Mouse (Mus musculus): ENCODE measurements at regions not wholly inside any gene's neighbourhood (a gene's known extent, or its start where the extent isn't known, plus 50 kb on each side); places are given as distances from the start of the nearest gene placed in this dataset.

DNA sequence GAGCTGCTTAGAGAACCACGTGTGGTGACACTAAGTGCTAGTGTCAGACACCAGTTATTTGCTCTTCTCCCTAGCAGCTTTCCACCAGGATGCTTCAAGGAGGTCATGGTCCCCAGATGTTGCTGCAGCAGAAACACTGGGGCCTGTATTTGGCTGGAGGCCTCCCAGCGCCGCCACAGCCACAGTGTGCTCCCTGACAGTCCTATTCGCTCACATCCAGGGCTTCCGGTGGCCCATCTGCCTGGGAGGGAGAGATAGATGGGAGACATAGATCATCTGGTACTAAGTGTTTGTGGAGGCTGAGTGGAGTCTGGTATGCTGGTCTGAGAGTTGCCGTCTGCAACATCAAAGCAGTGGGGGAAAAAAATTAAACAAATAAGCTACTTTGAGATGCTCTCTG, 301.6 kb downstream of the Tns1 start:
- ATAC-seq (ENCODE audit: low FRiP score, low TSS enrichment) (no peak), DNase-seq (no peak)
- no peaks in the 10 kb centered on the region for H3K27me3 ChIP-seq (ENCODE audit: control insufficient read depth, insufficient read depth, low read length)
- WGBS: 84% methylated on average over 6 of the region's 6 CpGs
- no peak overlapping the region for H3K27ac ChIP-seq (replicated peaks; ENCODE audit: low read depth, low read length)
- H3K4me3 ChIP-seq (replicated peaks; ENCODE audit: low read depth, low read length): no peak overlapping the region
- H3K9me3 ChIP-seq (ENCODE audit: control insufficient read depth, low read length): no peaks in the 10 kb centered on the region
- H3K4me2 ChIP-seq (ENCODE audit: low read length): no peak overlapping the region
- no peaks in the 10 kb centered on the region for H3K36me3 ChIP-seq (ENCODE audit: control insufficient read depth, insufficient read depth, low read length)
- no peak overlapping the region for H3K9ac ChIP-seq (replicated peaks; ENCODE audit: low read length)
- H3K4me1 ChIP-seq (ENCODE audit: control insufficient read depth, insufficient read depth, low read length): 0 out of 2 replicates have a peak, but pooled peaks cover 3% of the 10 kb centered on the region

DNA sequence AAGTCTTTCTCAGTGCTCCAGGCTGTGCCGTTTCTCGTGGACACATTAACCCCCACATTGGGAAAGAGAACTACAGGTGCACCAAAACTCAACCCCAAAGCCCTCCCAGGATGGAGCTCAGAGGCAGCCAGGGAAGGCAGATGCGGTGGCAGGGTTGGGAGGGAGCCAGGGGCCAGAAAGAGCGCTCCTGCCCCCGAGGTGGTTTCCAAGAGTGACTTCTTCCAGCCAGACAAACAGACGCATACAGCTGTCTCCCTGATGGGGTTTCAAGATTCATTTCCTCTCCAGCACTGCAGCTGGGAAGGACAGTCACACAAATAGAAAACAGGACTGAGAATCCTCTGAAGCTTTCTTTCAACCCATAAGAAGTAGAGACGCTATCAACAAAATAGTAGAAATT, 303.5 kb downstream of the Tns1 start:
- no peak for DNase-seq
- no peak for ATAC-seq (ENCODE audit: low FRiP score, low TSS enrichment)
- WGBS: 86% methylated on average over 7 of the region's 7 CpGs

DNA sequence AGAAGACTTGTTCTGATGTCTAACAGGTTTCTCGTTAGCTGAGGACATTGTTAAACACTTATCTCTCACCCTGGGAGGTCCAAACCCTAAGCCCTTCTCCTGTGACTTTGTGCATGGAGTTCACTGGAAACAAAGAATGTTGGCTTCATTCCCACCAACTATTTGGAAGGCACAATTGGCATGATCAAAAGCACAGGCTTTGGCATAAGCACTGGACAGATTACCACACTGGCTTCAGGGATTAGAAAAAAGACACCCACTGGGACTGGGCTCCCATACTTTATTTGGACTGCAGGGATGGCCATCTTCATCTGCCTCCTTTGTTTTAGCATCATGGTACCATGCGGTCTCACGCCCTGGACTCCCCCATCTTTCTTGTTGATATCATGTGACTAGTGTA, 317.0 kb downstream of the Tns1 start:
- ATAC-seq (ENCODE audit: low FRiP score, low TSS enrichment) (no peak), DNase-seq (no peak)
- Histone ChIP-seq H3K4me3 (replicated peaks; ENCODE audit: low read depth, low read length) (no peak overlapping the region), H3K9ac (replicated peaks; ENCODE audit: low read length) (no peak overlapping the region), H3K4me2 (ENCODE audit: low read length) (no peak overlapping the region), H3K36me3 (ENCODE audit: control insufficient read depth, insufficient read depth, low read length) (no peaks in the 10 kb centered on the region), H3K27ac (replicated peaks; ENCODE audit: low read depth, low read length) (no peak overlapping the region), H3K4me1 (ENCODE audit: control insufficient read depth, insufficient read depth, low read length) (no peaks in the 10 kb centered on the region), H3K27me3 (ENCODE audit: control insufficient read depth, insufficient read depth, low read length) (no peaks in the 10 kb centered on the region), H3K9me3 (ENCODE audit: control insufficient read depth, low read length) (no peaks in the 10 kb centered on the region)
- 77% methylated on average over 3 of the region's 3 CpGs for WGBS

More for the DNA sequence above, 303.5 kb downstream of the Tns1 start:
- H3K4me3 ChIP-seq (replicated peaks; ENCODE audit: low read depth, low read length): no peak overlapping the region
- H3K4me2 ChIP-seq (ENCODE audit: low read length): no peak overlapping the region
- no peak overlapping the region for H3K9ac ChIP-seq (replicated peaks; ENCODE audit: low read length)
- H3K4me1 ChIP-seq (ENCODE audit: control insufficient read depth, insufficient read depth, low read length): 0 out of 2 replicates have a peak, but pooled peaks cover 3% of the 10 kb centered on the region
- no peaks in the 10 kb centered on the region for H3K36me3 ChIP-seq (ENCODE audit: control insufficient read depth, insufficient read depth, low read length)
- H3K27ac ChIP-seq (replicated peaks; ENCODE audit: low read depth, low read length): no peak overlapping the region
- H3K27me3 ChIP-seq (ENCODE audit: control insufficient read depth, insufficient read depth, low read length): no peaks in the 10 kb centered on the region
- no peaks in the 10 kb centered on the region for H3K9me3 ChIP-seq (ENCODE audit: control insufficient read depth, low read length)

DNA sequence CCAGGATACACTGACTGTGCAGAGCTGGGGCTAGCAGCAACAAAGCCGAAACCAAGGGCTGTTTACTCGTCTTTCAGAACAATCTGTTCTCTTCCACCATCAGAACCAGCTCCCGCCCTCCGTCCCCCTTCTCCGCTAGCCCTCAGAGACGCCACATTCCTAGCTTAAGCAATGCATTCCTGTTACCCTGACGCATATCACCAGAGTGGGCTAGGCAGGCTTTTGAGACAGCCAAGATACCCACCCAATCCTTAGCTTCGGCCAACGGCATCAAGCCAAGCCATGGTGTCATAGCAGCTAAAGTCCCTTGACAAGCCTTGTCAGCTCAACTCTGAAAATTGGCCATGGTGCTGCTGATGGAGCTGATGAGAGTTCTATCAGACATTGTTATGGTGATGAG, 319.1 kb downstream of the Tns1 start:
- WGBS: 86% methylated on average over 9 of the region's 9 CpGs

DNA sequence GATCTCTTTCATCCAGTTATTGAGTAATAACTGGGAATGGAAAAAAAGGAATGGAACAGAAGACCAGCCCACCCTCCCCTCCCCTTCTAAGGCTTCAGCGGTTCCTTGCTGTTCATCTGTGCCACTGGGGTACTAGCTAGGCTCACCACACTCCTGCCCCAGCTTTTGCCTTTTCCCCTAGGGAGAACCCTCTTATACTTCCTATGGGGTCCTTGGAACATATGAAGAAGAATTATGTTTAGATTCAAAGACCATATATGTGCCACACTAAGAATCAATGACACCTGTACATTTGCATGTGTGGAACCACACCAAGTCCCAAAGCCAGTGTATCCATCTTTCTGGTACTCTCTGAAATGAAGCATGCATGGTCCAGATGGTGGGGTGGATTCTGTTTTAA, 324.3 kb downstream of the Tns1 start:
- H3K27me3 ChIP-seq (ENCODE audit: control insufficient read depth, insufficient read depth, low read length): no peaks in the 10 kb centered on the region
- H3K27ac ChIP-seq (replicated peaks; ENCODE audit: low read depth, low read length): no peak overlapping the region
- WGBS: 83% methylated on average over 1 of the region's 1 CpGs
- no peak for DNase-seq
- no peak overlapping the region for H3K4me2 ChIP-seq (ENCODE audit: low read length)
- no peak overlapping the region for H3K9ac ChIP-seq (replicated peaks; ENCODE audit: low read length)
- no peak for ATAC-seq (ENCODE audit: low FRiP score, low TSS enrichment)
- H3K4me3 ChIP-seq (replicated peaks; ENCODE audit: low read depth, low read length): no peak overlapping the region
- H3K9me3 ChIP-seq (ENCODE audit: control insufficient read depth, low read length): no peaks in the 10 kb centered on the region
- no peaks in the 10 kb centered on the region for H3K4me1 ChIP-seq (ENCODE audit: control insufficient read depth, insufficient read depth, low read length)
- H3K36me3 ChIP-seq (ENCODE audit: control insufficient read depth, insufficient read depth, low read length): no peaks in the 10 kb centered on the region

More for the DNA sequence above, 319.1 kb downstream of the Tns1 start:
- no peaks in the 10 kb centered on the region for H3K4me1 ChIP-seq (ENCODE audit: control insufficient read depth, insufficient read depth, low read length)
- no peak overlapping the region for H3K9ac ChIP-seq (replicated peaks; ENCODE audit: low read length)
- H3K4me3 ChIP-seq (replicated peaks; ENCODE audit: low read depth, low read length): no peak overlapping the region
- H3K27ac ChIP-seq (replicated peaks; ENCODE audit: low read depth, low read length): no peak overlapping the region
- no peak overlapping the region for H3K4me2 ChIP-seq (ENCODE audit: low read length)
- no peak for ATAC-seq (ENCODE audit: low FRiP score, low TSS enrichment)
- H3K36me3 ChIP-seq (ENCODE audit: control insufficient read depth, insufficient read depth, low read length): no peaks in the 10 kb centered on the region
- H3K27me3 ChIP-seq (ENCODE audit: control insufficient read depth, insufficient read depth, low read length): no peaks in the 10 kb centered on the region
- DNase-seq: no peak
- no peaks in the 10 kb centered on the region for H3K9me3 ChIP-seq (ENCODE audit: control insufficient read depth, low read length)

DNA sequence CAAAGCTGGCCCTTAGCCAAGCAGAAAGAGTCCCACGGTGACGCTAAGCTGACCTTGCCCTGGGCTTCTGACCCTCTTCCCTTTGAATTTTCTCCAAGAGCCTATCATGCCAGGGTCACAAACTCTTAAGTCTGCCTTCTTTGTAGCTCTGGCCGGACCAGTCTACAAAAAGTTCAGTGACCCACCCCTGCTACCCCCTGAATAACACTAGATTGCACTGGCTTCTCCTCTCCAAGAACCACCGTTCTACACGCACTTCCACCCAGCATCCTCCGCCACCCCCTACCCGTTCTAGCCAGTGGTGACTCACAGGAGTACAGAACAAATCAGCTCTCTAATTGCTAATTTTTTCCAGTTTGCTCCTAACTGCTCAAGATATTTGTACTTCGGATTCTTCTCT, 325.0 kb downstream of the Tns1 start:
- H3K9me3 ChIP-seq (ENCODE audit: control insufficient read depth, low read length): no peaks in the 10 kb centered on the region
- H3K9ac ChIP-seq (replicated peaks; ENCODE audit: low read length): no peak overlapping the region
- DNase-seq: no peak
- no peak for ATAC-seq (ENCODE audit: low FRiP score, low TSS enrichment)
- H3K4me2 ChIP-seq (ENCODE audit: low read length): no peak overlapping the region
- no peaks in the 10 kb centered on the region for H3K27me3 ChIP-seq (ENCODE audit: control insufficient read depth, insufficient read depth, low read length)
- WGBS: 73% methylated on average over 8 of the region's 8 CpGs
- no peak overlapping the region for H3K4me3 ChIP-seq (replicated peaks; ENCODE audit: low read depth, low read length)
- no peaks in the 10 kb centered on the region for H3K36me3 ChIP-seq (ENCODE audit: control insufficient read depth, insufficient read depth, low read length)
- no peak overlapping the region for H3K27ac ChIP-seq (replicated peaks; ENCODE audit: low read depth, low read length)
- no peaks in the 10 kb centered on the region for H3K4me1 ChIP-seq (ENCODE audit: control insufficient read depth, insufficient read depth, low read length)

DNA sequence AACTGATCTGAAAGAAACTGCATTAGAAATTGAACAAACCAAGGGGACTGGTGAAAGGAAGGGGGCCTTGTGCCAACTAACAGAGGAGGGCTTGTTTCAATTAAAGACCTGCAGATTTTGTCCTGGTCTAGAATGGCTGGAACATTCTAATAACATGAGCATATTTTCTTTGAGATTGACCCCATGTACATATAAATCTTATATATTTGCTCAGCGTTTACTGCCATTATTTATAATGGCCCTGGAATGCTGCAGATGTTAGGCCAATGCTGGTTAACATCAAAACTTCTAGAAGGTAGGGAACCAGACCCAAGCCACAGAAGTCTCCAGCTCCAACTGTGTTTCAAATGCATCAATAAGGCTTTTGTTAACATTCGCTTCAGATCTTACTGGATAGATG, 326.4 kb downstream of the Tns1 start:
- DNase-seq: no peak
- H3K36me3 ChIP-seq (ENCODE audit: control insufficient read depth, insufficient read depth, low read length): no peaks in the 10 kb centered on the region

DNA sequence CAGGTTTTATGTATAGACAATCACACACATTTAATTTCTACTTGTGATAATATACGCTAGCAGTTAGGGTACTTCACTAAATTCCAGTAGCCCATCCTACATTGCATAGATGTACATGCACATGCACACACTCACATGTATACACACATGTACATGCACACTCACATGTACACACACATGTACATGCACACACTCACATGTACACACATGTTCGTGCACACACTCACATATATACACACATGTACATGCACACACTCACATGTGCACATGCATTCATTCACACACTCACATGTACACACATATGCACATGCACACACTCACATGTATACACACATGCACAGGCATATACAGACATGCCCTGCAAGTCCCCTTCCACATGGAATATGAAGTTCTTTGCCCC, 326.8 kb downstream of the Tns1 start:
- Histone ChIP-seq H3K9ac (replicated peaks; ENCODE audit: low read length) (no peak overlapping the region), H3K36me3 (ENCODE audit: control insufficient read depth, insufficient read depth, low read length) (no peaks in the 10 kb centered on the region), H3K27ac (replicated peaks; ENCODE audit: low read depth, low read length) (no peak overlapping the region), H3K27me3 (ENCODE audit: control insufficient read depth, insufficient read depth, low read length) (no peaks in the 10 kb centered on the region), H3K4me2 (ENCODE audit: low read length) (no peak overlapping the region), H3K4me1 (ENCODE audit: control insufficient read depth, insufficient read depth, low read length) (no peaks in the 10 kb centered on the region), H3K9me3 (ENCODE audit: control insufficient read depth, low read length) (no peaks in the 10 kb centered on the region), H3K4me3 (replicated peaks; ENCODE audit: low read depth, low read length) (no peak overlapping the region)
- 93% methylated on average over 2 of the region's 2 CpGs for WGBS
- DNase-seq (no peak), ATAC-seq (ENCODE audit: low FRiP score, low TSS enrichment) (no peak)

More for the DNA sequence above, 326.4 kb downstream of the Tns1 start:
- WGBS: 90% methylated on average over 2 of the region's 2 CpGs
- H3K4me2 ChIP-seq (ENCODE audit: low read length): no peak overlapping the region
- ATAC-seq (ENCODE audit: low FRiP score, low TSS enrichment): no peak
- H3K9me3 ChIP-seq (ENCODE audit: control insufficient read depth, low read length): no peaks in the 10 kb centered on the region
- no peak overlapping the region for H3K4me3 ChIP-seq (replicated peaks; ENCODE audit: low read depth, low read length)
- no peak overlapping the region for H3K27ac ChIP-seq (replicated peaks; ENCODE audit: low read depth, low read length)
- H3K9ac ChIP-seq (replicated peaks; ENCODE audit: low read length): no peak overlapping the region
- no peaks in the 10 kb centered on the region for H3K4me1 ChIP-seq (ENCODE audit: control insufficient read depth, insufficient read depth, low read length)
- H3K27me3 ChIP-seq (ENCODE audit: control insufficient read depth, insufficient read depth, low read length): no peaks in the 10 kb centered on the region

DNA sequence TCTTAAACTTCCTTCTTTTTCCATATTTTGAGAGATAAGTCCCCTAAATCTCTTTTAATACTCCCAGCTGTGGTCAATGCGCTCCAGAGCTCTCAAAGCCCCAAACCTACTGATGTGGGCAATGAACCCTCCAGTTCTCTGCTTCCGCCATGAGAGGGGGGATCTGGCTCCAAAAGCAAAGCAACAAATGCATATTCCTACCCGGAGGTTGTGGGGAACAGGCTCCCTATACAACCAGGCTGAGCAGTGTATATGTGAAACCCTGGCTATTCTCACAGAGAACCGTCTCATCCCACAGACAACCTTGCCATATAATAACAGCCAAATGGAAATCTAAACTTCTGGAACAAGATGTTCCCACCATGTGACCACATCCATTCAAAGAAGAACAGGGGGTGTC, 330.4 kb downstream of the Tns1 start:
- no peak for DNase-seq
- whole genome bisulfite sequencing: 90% methylated on average over 4 of the region's 4 CpGs
- H3K4me1 ChIP-seq (ENCODE audit: control insufficient read depth, insufficient read depth, low read length): no peaks in the 10 kb centered on the region
- H3K27me3 ChIP-seq (ENCODE audit: control insufficient read depth, insufficient read depth, low read length): no peaks in the 10 kb centered on the region
- H3K36me3 ChIP-seq (ENCODE audit: control insufficient read depth, insufficient read depth, low read length): no peaks in the 10 kb centered on the region
- H3K4me2 ChIP-seq (ENCODE audit: low read length): no peak overlapping the region
- H3K9ac ChIP-seq (replicated peaks; ENCODE audit: low read length): no peak overlapping the region
- no peak for ATAC-seq (ENCODE audit: low FRiP score, low TSS enrichment)
- no peaks in the 10 kb centered on the region for H3K9me3 ChIP-seq (ENCODE audit: control insufficient read depth, low read length)
- no peak overlapping the region for H3K4me3 ChIP-seq (replicated peaks; ENCODE audit: low read depth, low read length)
- no peak overlapping the region for H3K27ac ChIP-seq (replicated peaks; ENCODE audit: low read depth, low read length)

Data from midbrain, embryonic 14.5 days (tissue).